Mouse (Mus musculus) right cerebral cortex, postnatal 14 days (tissue): Measurements from ENCODE around the gene Sult2b1.

Experiments
- DNase-seq: peaks from one replicate; pipeline ENCODE4 v3.0.0; 2022

Gene Sult2b1

DNA sequence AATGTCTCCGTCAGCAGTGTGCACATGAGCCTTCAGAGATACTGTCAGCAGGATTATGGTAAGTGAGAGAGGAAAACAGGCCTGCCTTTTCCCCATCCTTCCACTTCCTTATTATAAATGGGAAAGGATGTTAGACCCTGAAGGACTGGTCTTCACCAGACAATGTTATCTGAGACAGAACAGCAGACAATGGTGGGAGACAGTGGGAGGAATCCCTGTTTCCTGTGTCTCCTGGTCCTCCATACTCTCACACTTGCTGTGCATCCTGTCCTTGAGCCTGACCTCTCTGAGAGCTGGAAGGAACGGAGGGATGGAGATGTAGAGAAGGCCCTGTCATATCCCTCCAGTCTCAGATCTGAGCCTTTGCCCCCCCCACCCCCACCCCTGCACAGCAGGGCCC lies 92.1 kb downstream of the Sult2b1 start:
- no peak for DNase-seq

DNA sequence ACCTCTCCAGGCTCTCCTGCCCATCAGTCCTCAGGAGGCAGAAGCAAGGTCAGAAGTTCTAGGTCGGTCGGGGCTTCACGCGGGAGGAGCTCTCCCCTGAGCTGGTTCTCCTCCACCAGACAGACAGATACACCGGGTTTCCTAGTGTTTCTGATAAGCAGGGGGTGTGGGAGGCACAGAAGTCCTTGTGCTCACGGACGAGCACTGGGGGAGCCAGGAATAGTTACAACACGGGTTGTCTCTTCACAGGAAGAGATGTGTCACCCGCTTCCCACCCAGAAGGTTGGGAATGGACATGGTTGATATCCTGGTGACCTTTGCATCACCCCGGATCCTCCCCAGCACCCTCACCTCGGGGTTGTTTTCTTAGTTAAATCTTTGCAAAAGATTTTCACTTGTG lies 94.7 kb downstream of the Sult2b1 start:
- DNase-seq, result no peak

DNA sequence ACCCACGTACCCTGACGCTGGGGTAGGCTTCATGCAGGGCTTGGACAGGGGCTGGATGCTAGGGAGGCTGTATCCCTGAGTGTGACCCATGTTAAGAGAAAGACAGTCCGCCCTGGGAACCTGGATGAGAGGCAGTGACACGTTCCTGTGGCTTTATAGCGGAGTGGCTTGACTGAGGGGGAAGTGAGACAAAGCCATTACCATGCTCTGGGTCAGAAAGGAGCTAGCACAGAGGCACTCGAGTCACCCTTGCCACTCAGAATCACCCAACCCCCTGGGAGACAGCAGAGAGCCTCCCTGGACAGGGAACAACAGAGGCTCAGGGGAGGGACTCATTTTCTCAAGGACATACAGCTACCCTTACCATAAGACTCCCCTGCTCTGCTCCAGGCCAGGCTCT lies 95.4 kb downstream of the Sult2b1 start:
- DNase-seq, result no peak

DNA sequence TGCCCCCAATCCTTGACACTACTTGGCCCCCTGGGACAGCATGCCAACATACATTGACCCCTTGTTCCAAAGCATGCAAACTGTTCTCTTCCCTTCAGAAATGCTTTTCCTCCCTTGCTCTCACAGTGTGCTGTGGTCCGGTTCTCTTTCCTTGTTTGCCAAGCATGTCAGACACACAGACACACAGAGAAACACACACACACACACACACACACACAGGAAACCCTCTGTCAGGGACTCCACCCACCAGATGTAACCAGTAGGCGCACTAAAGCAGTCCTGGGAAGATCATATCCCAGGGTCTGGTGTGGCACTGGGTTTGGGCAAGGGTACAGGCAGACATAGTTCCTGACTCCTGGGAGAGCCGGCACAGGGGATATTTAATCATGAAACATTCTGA lies 97.6 kb downstream of the Sult2b1 start:
- no peak for DNase-seq

DNA sequence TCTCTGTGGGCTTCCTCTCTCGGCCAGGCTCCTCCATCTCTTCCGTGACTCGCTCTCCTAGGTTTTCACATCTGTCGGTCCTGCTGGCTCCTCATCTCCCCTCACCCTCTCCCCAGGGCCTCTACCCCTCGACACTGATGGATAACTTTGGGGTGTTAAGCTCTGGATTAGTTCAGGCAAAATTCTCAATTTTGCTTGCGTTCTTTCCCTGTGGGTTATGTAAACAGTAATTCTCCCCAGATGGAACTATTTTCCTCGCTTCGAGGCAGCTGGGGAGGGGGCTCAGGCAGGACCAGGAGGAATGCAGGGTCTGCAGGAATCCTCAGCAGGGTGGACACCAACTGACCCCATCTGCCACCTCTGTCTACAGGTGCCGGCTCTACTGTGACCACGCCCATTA lies 98.7 kb downstream of the Sult2b1 start:
- DNase-seq, result no peak

DNA sequence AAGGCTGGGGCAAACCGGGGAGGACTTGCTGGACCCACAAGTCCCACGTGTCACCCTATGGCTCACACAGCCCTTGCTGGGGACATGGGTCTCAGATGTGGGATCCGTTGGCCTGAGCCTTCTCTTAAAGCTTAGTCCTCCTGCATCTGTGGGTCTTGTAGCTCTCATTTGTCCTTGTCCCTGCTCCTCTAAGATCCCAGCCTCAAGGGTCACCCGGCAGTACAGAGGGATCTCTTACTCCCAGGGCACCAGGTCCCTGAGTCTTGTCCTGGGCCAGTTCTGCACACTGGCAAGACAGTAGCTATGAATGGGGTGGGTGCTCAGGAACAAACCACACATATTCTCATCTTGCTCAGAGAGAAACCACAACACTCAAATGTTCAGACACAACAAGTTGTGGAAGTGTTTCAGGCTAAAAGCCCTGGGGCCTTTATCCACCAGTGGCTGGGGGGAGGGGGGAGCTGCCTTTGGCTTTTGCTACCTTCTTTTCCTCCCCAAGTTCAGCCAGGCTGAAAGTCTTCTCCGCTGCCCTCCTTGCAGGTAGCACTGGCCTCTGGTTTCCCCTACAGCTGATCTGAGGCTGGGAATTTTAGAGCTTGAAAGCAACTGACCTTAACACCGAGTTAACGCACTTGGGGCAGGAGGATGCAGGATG lies 100.9 kb downstream of the Sult2b1 start, which contains the start of gene Ntn5:
Gene Ntn5 (plus strand): TSS at position 627 of the 655 bp plus-strand sequence.
- no peak for DNase-seq

DNA sequence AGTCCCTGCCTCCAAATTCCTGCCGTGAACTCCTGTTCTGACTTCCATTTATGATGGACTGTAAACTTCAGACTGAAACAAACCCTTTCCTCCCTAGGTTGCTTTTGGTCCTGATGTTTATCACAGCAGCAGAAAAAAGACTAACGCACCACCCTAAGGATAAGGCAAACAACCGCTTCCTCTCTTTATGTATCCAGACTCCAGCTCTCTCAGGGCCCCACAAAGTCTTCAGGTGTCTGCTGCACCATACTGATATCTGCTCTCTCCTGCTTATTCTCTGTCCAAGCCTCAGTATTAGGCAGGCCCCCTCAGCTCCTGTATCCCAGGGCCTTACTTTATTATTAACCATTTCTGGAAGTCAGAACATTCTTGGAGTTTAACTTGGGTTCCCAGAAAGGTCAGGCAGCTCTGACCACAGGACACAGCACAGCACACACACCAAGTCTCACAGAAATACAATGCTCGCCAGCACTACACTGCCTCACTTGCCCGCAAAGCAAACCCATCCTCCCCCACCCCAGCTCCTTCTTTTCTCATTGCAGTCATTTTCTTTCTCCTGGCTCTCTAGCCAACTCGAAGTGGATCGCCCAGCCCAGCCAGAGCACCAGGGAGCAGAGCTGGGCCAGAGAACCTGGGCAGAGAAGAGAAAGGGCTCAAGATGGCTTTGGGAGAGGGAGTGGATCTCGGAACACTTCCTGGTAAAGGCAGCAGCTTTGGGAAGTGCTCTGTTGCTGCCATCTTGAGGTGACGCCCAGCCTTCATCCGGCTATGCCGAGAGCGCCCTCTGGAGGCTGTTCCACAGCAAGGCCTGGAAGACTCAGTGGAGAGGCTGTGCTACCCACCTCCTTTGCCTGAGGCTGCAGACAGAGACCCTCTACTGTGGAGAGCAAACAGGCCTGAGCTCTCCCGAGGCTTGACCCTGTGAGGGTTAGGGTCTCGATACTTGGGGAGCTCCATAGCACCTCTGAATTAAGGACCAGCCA lies 102.0 kb downstream of the Sult2b1 start:
- peak; percentile 92 for DNase-seq

DNA sequence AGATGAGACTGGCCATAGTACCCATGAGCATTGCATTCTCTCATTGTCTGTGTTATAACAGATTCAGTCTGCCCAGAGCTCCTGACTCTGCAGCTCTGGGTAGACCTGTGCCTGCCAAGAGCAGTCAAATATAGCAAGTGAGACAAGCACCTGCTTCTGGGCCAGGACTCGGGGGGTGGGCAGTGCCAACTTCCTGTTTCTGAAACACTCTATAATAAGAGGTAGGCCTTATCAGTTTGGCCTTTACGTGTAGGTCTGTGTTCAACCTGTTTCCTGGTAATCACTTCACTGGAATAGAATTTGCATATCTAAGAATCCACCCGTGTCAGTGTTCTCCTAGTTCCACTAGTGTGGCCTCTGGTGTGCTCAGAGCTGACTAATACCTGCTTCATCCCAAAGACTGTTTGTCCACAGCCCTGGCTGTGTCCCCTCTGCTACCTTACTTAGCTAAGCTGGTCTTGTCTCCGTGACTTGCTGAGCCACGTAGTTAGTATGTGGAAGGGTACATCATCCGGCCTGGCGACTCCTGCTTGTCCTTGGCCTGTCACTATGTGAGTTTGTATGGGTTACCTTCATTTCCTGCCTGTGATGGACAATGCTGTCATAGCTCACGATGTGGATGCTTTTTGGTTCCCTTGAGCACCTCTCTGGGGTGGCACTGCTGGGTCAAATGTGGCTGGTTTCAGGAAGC lies 103.3 kb downstream of the Sult2b1 start:
- no peak for DNase-seq
